Mouse (Mus musculus) left cerebral cortex, adult 2 months (tissue): Measurements from ENCODE around the gene Popdc3. TPM values are rescaled to one million over a fixed set of nuclear protein-coding genes. Genes with fewer than 3 reads are reported as not detected.
"Not testable (repeated sequence)": the region's sequence is repeated elsewhere in the genome, so short reads cannot be mapped to it uniquely, and the experiment has no call there.

Experiments used
- DNase-seq, 2 experiments: peaks; one replicate each; pipeline ENCODE4 v3.0.0; 2021 to 2022; ENCODE audit warnings: low spot score in 2 of 2, mixed read lengths in 1 of 2; ENCODE audit errors: extremely low spot score in 1 of 2
- H3K27ac ChIP-seq: fragments of 200-600 bp; 2 replicates; pipeline ENCODE4 v1.8.1; 2022
- H3K4me3 ChIP-seq: fragments of 200-600 bp; 2 replicates; pipeline ENCODE4 v1.8.1; 2022
- CTCF ChIP-seq: fragments of 200-600 bp; IDR thresholded peaks from 2 replicates; pipeline ENCODE4 v1.8.1; 2022; ENCODE audit warnings: antibody characterized with exemption, mild to moderate bottlenecking, moderate library complexity
- intact Hi-C: fragments of 180-260 bp; cut with DNase I; formaldehyde crosslinking; loops from one replicate; pipeline ENCODE4 v1.15.1; 2025
- total RNA-seq, 2 experiments: library from RNA; stranded (reverse); gene quantifications; 2 replicates each; pipeline ENCODE4 v1.2.3; 2021

Popdc3 gene
- total RNA-seq, 2 experiments from 2014 or later = 0.68 to 1.3 TPM

GRCm38 (mm10) chr10:45328196-45329000 is 150.5 kb downstream of the Popdc3 start:
- TF ChIP-seq CTCF = no peak
- intact Hi-C loops = no loop called here
- Histone ChIP-seq H3K4me3 (no peak overlapping the region), H3K27ac (no peak overlapping the region)
- no peak for DNase-seq

GRCm38 (mm10) chr10:45334925-45335324 is 157.0 kb downstream of the Popdc3 start:
- Histone ChIP-seq H3K27ac (no peak overlapping the region), H3K4me3 (no peak overlapping the region; the same call in 1 of the 2 replicates)
- TF ChIP-seq CTCF = no peak
- intact Hi-C loops = no loop called here
- DNase-seq = no peak

- H3K27ac ChIP-seq = no peak within 1 kb of the TSS
- intact Hi-C loops = no loop called here
- H3K4me3 ChIP-seq = peak within 1 kb of the TSS; percentile 40
- peak; percentile 35 to 41 for DNase-seq
- TF ChIP-seq CTCF = no peak
Observed at GRCm38 (mm10) chr10:45335434-45336422, 157.8 kb downstream of the Popdc3 start, which contains the start of gene Bves. Gene Bves, plus strand, starts transcription at chr10:45335772.

GRCm38 (mm10) chr10:45339106-45339505 is 161.2 kb downstream of the Popdc3 start:
- intact Hi-C loops = no loop called here
- Histone ChIP-seq H3K4me3 (no peak overlapping the region), H3K27ac (no peak overlapping the region)
- no peak for DNase-seq
- TF ChIP-seq CTCF = no peak

GRCm38 (mm10) chr10:45344381-45344780 is 166.5 kb downstream of the Popdc3 start:
- no peak overlapping the region for H3K4me3 ChIP-seq
- DNase-seq = no peak
- no peak overlapping the region for H3K27ac ChIP-seq
- TF ChIP-seq CTCF = no peak; the same call in none of the 2 replicates
- intact Hi-C loops = no loop called here

- TF ChIP-seq CTCF = no peak
- Histone ChIP-seq H3K4me3 (no peak overlapping the region), H3K27ac (no peak overlapping the region)
- intact Hi-C loops = no loop called here
- no peak for DNase-seq
Observed at GRCm38 (mm10) chr10:45345217-45345616, 167.3 kb downstream of the Popdc3 start.

- intact Hi-C loops, DNase-seq, H3K27ac ChIP-seq, H3K4me3 ChIP-seq: not testable (repeated sequence)
- TF ChIP-seq CTCF = peak; percentile 30
Observed at GRCm38 (mm10) chr10:45348143-45348542, 170.2 kb downstream of the Popdc3 start.

GRCm38 (mm10) chr10:45356091-45356490 is 178.2 kb downstream of the Popdc3 start:
- Histone ChIP-seq H3K4me3 (no peak overlapping the region), H3K27ac (no peak overlapping the region)
- DNase-seq = no peak
- intact Hi-C loops = no loop called here
- no peak for TF ChIP-seq CTCF

- Histone ChIP-seq H3K27ac (no peak overlapping the region), H3K4me3 (no peak overlapping the region)
- intact Hi-C loops = no loop called here
- no peak for DNase-seq
- no peak for TF ChIP-seq CTCF
Observed at GRCm38 (mm10) chr10:45363396-45363795, 185.5 kb downstream of the Popdc3 start.

GRCm38 (mm10) chr10:45366987-45367705 is 189.2 kb downstream of the Popdc3 start:
- no peak for DNase-seq
- intact Hi-C loops = no loop called here

More at GRCm38 (mm10) chr10:45366987-45367705, 189.2 kb downstream of the Popdc3 start:
- TF ChIP-seq CTCF = no peak; the same call in 1 of the 2 replicates
- Histone ChIP-seq H3K27ac (no peak overlapping the region), H3K4me3 (no peak overlapping the region)

Other genes starting within 250 kb of the Popdc3 start
- gene Prep, start 110.9 kb upstream of the Popdc3 start, total RNA-seq = 1 to 10 TPM; 7.9 to 8.3 TPM
- 1 to 10 TPM in 1 of 2 experiments, under 1 TPM in 1; 0.43 to 1.1 TPM for gene Bves, start 157.7 kb downstream of the Popdc3 start, total RNA-seq